Mouse (Mus musculus) liver, adult 2 months (tissue): Measurements from ENCODE around the gene Sept11. TPM values are rescaled to one million over a fixed set of nuclear protein-coding genes. Genes with fewer than 3 reads are reported as not detected.
A peak's percentile ranks its signal among the peaks of the same experiment; 100 is the strongest.

Experiments used
- DNase-seq: peaks from one replicate; pipeline ENCODE4 v3.0.0-alpha.2; 2011; ENCODE audit warnings: low read depth, low spot score; ENCODE audit errors: extremely low read depth
- H3K27ac ChIP-seq: fragments of 200-500 bp; replicated peaks from 2 replicates; pipeline ENCODE4 v1.5.1; 2012; ENCODE audit warnings: low read depth, mild to moderate bottlenecking, control low read depth, inconsistent platforms, low read length; ENCODE audit not compliant: insufficient read depth
- H3K27me3 ChIP-seq: fragments of 200-500 bp; 2 replicates; pipeline ENCODE4 v1.6.1; 2012; ENCODE audit warnings: mild to moderate bottlenecking, moderate library complexity, low read length, inconsistent platforms; ENCODE audit not compliant: control insufficient read depth, insufficient read depth
- H3K36me3 ChIP-seq: fragments of 200-500 bp; 2 replicates; pipeline ENCODE4 v1.6.1; 2012; ENCODE audit warnings: low read length, inconsistent platforms; ENCODE audit not compliant: control insufficient read depth, insufficient read depth
- H3K4me1 ChIP-seq: fragments of 200-500 bp; 2 replicates; pipeline ENCODE4 v1.6.1; 2011; ENCODE audit warnings: low read length; ENCODE audit not compliant: control insufficient read depth, insufficient read depth
- H3K4me3 ChIP-seq: fragments of 200-500 bp; 2 replicates; pipeline ENCODE4 v1.5.1; 2011; ENCODE audit warnings: low read depth, mild to moderate bottlenecking, control low read depth, low read length, moderate library complexity; ENCODE audit not compliant: insufficient read depth
- H3K79me2 ChIP-seq: fragments of 200-500 bp; 2 replicates; pipeline ENCODE4 v1.6.1; 2012; ENCODE audit warnings: inconsistent platforms, mild to moderate bottlenecking, low read length, moderate library complexity; ENCODE audit not compliant: control insufficient read depth, insufficient read depth
- H3K9ac ChIP-seq: fragments of 200-500 bp; 2 replicates; pipeline ENCODE4 v1.6.1; 2012; ENCODE audit warnings: low read depth, mild to moderate bottlenecking, control low read depth, inconsistent platforms, low read length
- CTCF ChIP-seq: fragments of 200-500 bp; IDR thresholded peaks from 2 replicates; pipeline ENCODE4 v1.5.1; 2011; ENCODE audit warnings: low read depth, low read length, control low read depth
- POLR2A ChIP-seq: fragments of 200-500 bp; IDR thresholded peaks from 2 replicates; pipeline ENCODE4 v1.6.1; 2011; ENCODE audit warnings: low read length, control low read depth; ENCODE audit not compliant: insufficient read depth; ENCODE audit errors: extremely low read depth
- WGBS: fragments of 180-500 bp; shearing (Covaris S2); methylation state at CpG from one replicate; pipeline ENCODE4 v1.1.7; 2018; 5-methylcytosine and 5-hydroxymethylcytosine counted together
- polyA plus RNA-seq: library from polyadenylated mRNA; depleted of rRNA; stranded (reverse); fragments of >200 nt; gene quantifications from 2 replicates; pipeline ENCODE4 v1.2.3, GENCODE M21; 2012; rRNA removed
- total RNA-seq: library from RNA; depleted of rRNA; stranded (reverse); fragments of >200 nt; gene quantifications from 2 replicates; pipeline ENCODE4 v1.2.3, GENCODE M21; 2014; rRNA removed

Sept11 gene
- total and polyA plus RNA-seq, 2 experiments: 7.1 to 7.3 TPM

GRCm38 (mm10) chr5:93206109-93207005 lies 113.1 kb downstream of the Sept11 start, which contains the start of the genes Ccni and 2010109A12Rik:
Ccni (minus strand) TSS chr5:93206495.
2010109A12Rik (plus strand) TSS chr5:93206518.
- peak within 1 kb of the TSS; percentile 99 for H3K9ac ChIP-seq
- under 1% methylated on average over 73 of the region's 79 CpGs for WGBS
- peak within 1 kb of the TSS; percentile 91 for H3K27ac ChIP-seq
- DNase-seq: peak; percentile 87
- H3K79me2 ChIP-seq: peaks cover 9% of the 10 kb centered on the region; the same call in 1 of the 2 replicates
- peaks cover 5% of the 10 kb centered on the region for H3K36me3 ChIP-seq
- TF ChIP-seq CTCF: no peak
- peak; percentile 83 for TF ChIP-seq POLR2A
- H3K27me3 ChIP-seq: no peaks in the 10 kb centered on the region
- H3K4me1 ChIP-seq: peaks cover 5% of the 10 kb centered on the region; the same call in 1 of the 2 replicates
- peak within 1 kb of the TSS; percentile 100 for H3K4me3 ChIP-seq

GRCm38 (mm10) chr5:93207006-93207348 lies 113.7 kb downstream of the Sept11 start:
- peak overlapping the region; percentile 37; the same call in 1 of the 2 replicates for H3K9ac ChIP-seq
- peak overlapping the region; percentile 50 for H3K27ac ChIP-seq
- DNase-seq: no peak
- WGBS: 3% methylated on average over 6 of the region's 6 CpGs
- H3K4me1 ChIP-seq: peaks cover 5% of the 10 kb centered on the region; the same call in 1 of the 2 replicates
- TF ChIP-seq POLR2A (no peak), CTCF (no peak)
- peaks cover 1% of the 10 kb centered on the region for H3K36me3 ChIP-seq
- peak overlapping the region; percentile 100 for H3K4me3 ChIP-seq
- H3K79me2 ChIP-seq: peaks cover 9% of the 10 kb centered on the region; the same call in 1 of the 2 replicates
- H3K27me3 ChIP-seq: no peaks in the 10 kb centered on the region

- Histone ChIP-seq H3K4me3 (no peak overlapping the region), H3K36me3 (no peaks in the 10 kb centered on the region), H3K9ac (no peak overlapping the region), H3K27me3 (no peaks in the 10 kb centered on the region), H3K4me1 (peaks cover 5% of the 10 kb centered on the region; the same call in 1 of the 2 replicates), H3K79me2 (peaks cover 9% of the 10 kb centered on the region; the same call in 1 of the 2 replicates), H3K27ac (no peak overlapping the region)
- TF ChIP-seq POLR2A (no peak), CTCF (no peak)
- 98% methylated on average over 1 of the region's 1 CpGs for WGBS
- no peak for DNase-seq
Observed at GRCm38 (mm10) chr5:93207555-93207954, 114.3 kb downstream of the Sept11 start.

- H3K4me1 ChIP-seq: no peaks in the 10 kb centered on the region
- H3K27ac ChIP-seq: no peak overlapping the region
- no peak overlapping the region for H3K9ac ChIP-seq
- TF ChIP-seq CTCF (no peak), POLR2A (no peak)
- H3K27me3 ChIP-seq: no peaks in the 10 kb centered on the region
- no peak overlapping the region for H3K4me3 ChIP-seq
- no peaks in the 10 kb centered on the region for H3K79me2 ChIP-seq
- no peaks in the 10 kb centered on the region for H3K36me3 ChIP-seq
- 86% methylated on average over 3 of the region's 3 CpGs for WGBS
- DNase-seq: no peak
Observed at GRCm38 (mm10) chr5:93218375-93218774, 125.1 kb downstream of the Sept11 start.

GRCm38 (mm10) chr5:93221661-93222060 lies 128.4 kb downstream of the Sept11 start:
- no peak overlapping the region for H3K27ac ChIP-seq
- H3K79me2 ChIP-seq: no peaks in the 10 kb centered on the region

GRCm38 (mm10) chr5:93224549-93224948 lies 131.3 kb downstream of the Sept11 start:
- no peak for DNase-seq
- Histone ChIP-seq H3K79me2 (no peaks in the 10 kb centered on the region), H3K9ac (no peak overlapping the region), H3K4me3 (no peak overlapping the region), H3K36me3 (no peaks in the 10 kb centered on the region), H3K27me3 (no peaks in the 10 kb centered on the region), H3K27ac (no peak overlapping the region), H3K4me1 (no peaks in the 10 kb centered on the region)
- no peak for TF ChIP-seq POLR2A
- 68% methylated on average over 2 of the region's 2 CpGs for WGBS

More at GRCm38 (mm10) chr5:93221661-93222060, 128.4 kb downstream of the Sept11 start:
- DNase-seq: peak; percentile 59
- WGBS: 33% methylated on average over 3 of the region's 3 CpGs
- no peaks in the 10 kb centered on the region for H3K4me1 ChIP-seq
- TF ChIP-seq POLR2A: no peak
- TF ChIP-seq CTCF: no peak
- no peak overlapping the region for H3K4me3 ChIP-seq
- H3K27me3 ChIP-seq: no peaks in the 10 kb centered on the region
- H3K36me3 ChIP-seq: no peaks in the 10 kb centered on the region
- no peak overlapping the region for H3K9ac ChIP-seq

Other genes starting within 250 kb of the Sept11 start
- 1.2 and 1.6 TPM in 2 replicates for gene Sowahb, start 48.4 kb upstream of the Sept11 start, total RNA-seq
- 3.4 and 3.9 TPM in 2 replicates for gene Sowahb, start 48.4 kb upstream of the Sept11 start, polyA plus RNA-seq
- gene Ccni, start 113.1 kb downstream of the Sept11 start, total RNA-seq: 68.0 and 77.9 TPM in 2 replicates
- 56.4 and 70.4 TPM in 2 replicates for gene Ccni, start 113.1 kb downstream of the Sept11 start, polyA plus RNA-seq
- 0.13 and 0.28 TPM in 2 replicates for gene 2010109A12Rik, start 113.1 kb downstream of the Sept11 start, total RNA-seq
- gene 2010109A12Rik, start 113.1 kb downstream of the Sept11 start, polyA plus RNA-seq: not detected in 2 replicates
- 14.5 and 16.1 TPM in 2 replicates for gene Ccng2, start 173.8 kb downstream of the Sept11 start, total RNA-seq
- gene Ccng2, start 173.8 kb downstream of the Sept11 start, polyA plus RNA-seq: 9.2 and 11.7 TPM in 2 replicates